Mouse (Mus musculus): ENCODE results near the gene Icam1. TPM values are rescaled to one million over a fixed set of nuclear protein-coding genes. Genes with fewer than 3 reads are reported as not detected.

Icam1 gene
- polyA plus RNA-seq (2015; fragmentation: Nextera tagmentation; extraction: Ambion mirVana) = 12.7 and 13.7 TPM in 2 replicates

DNA sequence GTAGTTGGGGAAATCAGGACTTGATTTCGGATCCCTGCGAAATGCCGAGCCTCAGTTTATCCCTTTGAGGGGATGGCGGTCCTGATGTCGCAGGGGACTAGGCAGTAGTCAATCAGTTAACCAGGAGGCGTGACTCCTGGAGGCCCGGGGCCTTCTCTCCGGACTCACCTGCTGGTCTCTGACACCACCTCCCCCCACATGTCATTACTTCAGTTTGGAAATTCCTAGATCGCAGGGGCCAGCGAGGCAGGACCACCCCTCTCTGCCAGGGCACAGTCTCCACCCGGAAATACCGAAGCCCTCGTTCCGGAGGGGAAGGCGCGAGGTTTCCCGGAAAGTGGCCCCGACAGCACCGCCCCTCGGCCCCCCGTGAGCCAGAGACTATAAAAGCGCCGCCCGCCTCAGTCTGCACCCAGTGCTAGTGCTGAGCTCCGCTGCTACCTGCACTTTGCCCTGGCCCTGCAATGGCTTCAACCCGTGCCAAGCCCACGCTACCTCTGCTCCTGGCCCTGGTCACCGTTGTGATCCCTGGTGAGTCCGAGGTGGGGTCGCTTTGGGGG lies at the start of gene Icam1:
Icam1 (plus strand) TSS at position 415 of the 560 bp plus-strand sequence.
- peak within 1 kb of the TSS; percentile 53 for H3K4me3 ChIP-seq (ENCODE audit: low read length)
- H3K27me3 ChIP-seq (replicated peaks; ENCODE audit: control insufficient read depth, insufficient read depth, low read length) = peaks cover 7% of the 10 kb centered on the region; the same call in 1 of the 2 replicates
- WGBS = 1% methylated on average over 29 of the region's 30 CpGs
- ATAC-seq = peak; percentile 86
- no peaks in the 10 kb centered on the region for H3K36me3 ChIP-seq (ENCODE audit: control insufficient read depth, insufficient read depth, low read length)
- H3K9me3 ChIP-seq (ENCODE audit: control insufficient read depth, low read length) = no peaks in the 10 kb centered on the region
- H3K4me1 ChIP-seq (ENCODE audit: control insufficient read depth, insufficient read depth, low read length) = peaks cover 24% of the 10 kb centered on the region
- peak within 1 kb of the TSS; percentile 65 for H3K9ac ChIP-seq (ENCODE audit: low read depth, low read length)
- H3K27ac ChIP-seq (ENCODE audit: low read length) = peak within 1 kb of the TSS; percentile 37; the same call in 1 of the 2 replicates
- H3K4me2 ChIP-seq (ENCODE audit: low read depth, low read length) = peak within 1 kb of the TSS; percentile 71

DNA sequence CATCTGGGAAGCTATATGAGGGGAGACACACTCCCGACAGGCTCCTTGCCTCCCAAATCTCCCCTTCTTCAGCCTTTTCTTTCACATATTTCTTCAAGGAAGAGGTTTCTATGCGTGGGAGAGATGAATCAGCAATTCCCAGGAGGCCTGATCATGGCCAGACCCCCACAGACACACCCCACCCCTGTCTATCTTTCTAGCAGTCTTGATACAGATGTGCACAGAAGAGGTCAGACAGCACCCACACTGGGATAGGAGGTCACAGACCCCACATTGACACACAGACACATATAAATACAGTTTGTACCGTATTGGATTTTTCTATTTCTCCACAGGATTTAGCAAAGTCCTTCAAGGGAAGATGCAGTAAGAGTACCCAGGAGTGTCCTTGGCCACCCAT lies 49.8 kb upstream of the Icam1 start:
- Histone ChIP-seq H3K4me2 (ENCODE audit: low read depth, low read length) (no peak overlapping the region), H3K27me3 (replicated peaks; ENCODE audit: control insufficient read depth, insufficient read depth, low read length) (no peaks in the 10 kb centered on the region), H3K9me3 (ENCODE audit: control insufficient read depth, low read length) (no peaks in the 10 kb centered on the region), H3K36me3 (ENCODE audit: control insufficient read depth, insufficient read depth, low read length) (peaks cover 11% of the 10 kb centered on the region; the same call in 1 of the 2 replicates), H3K4me1 (ENCODE audit: control insufficient read depth, insufficient read depth, low read length) (peaks cover 2% of the 10 kb centered on the region), H3K9ac (ENCODE audit: low read depth, low read length) (no peak overlapping the region), H3K4me3 (ENCODE audit: low read length) (no peak overlapping the region), H3K27ac (ENCODE audit: low read length) (no peak overlapping the region)
- WGBS = 75% methylated on average over 3 of the region's 3 CpGs
- ATAC-seq = no peak

DNA sequence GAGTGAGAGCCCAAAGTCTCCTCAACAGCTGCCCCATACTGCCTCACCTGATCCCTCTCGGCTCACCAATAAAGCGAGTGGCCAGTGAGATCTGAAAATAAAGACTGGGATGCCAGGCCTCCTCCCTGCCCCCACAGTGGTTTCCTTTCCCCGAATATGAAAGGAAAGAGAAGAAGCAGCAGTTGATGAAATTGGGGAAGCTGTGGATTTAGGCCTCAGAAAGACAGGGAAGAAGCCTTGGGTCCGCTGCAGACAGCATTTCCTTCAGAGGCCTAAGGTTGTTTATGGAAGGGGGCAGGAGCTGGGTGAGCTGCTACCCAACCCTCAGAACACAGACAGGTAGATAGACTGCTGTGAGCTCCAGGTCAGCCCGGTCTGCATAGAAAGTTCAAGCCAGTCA lies 49.0 kb upstream of the Icam1 start:
- Histone ChIP-seq H3K27ac (ENCODE audit: low read length) (no peak overlapping the region), H3K36me3 (ENCODE audit: control insufficient read depth, insufficient read depth, low read length) (peaks cover 11% of the 10 kb centered on the region; the same call in 1 of the 2 replicates), H3K9ac (ENCODE audit: low read depth, low read length) (no peak overlapping the region), H3K9me3 (ENCODE audit: control insufficient read depth, low read length) (no peaks in the 10 kb centered on the region), H3K4me3 (ENCODE audit: low read length) (no peak overlapping the region), H3K27me3 (replicated peaks; ENCODE audit: control insufficient read depth, insufficient read depth, low read length) (no peaks in the 10 kb centered on the region), H3K4me2 (ENCODE audit: low read depth, low read length) (no peak overlapping the region), H3K4me1 (ENCODE audit: control insufficient read depth, insufficient read depth, low read length) (peaks cover 8% of the 10 kb centered on the region)
- WGBS = 80% methylated on average over 5 of the region's 5 CpGs
- ATAC-seq = no peak

DNA sequence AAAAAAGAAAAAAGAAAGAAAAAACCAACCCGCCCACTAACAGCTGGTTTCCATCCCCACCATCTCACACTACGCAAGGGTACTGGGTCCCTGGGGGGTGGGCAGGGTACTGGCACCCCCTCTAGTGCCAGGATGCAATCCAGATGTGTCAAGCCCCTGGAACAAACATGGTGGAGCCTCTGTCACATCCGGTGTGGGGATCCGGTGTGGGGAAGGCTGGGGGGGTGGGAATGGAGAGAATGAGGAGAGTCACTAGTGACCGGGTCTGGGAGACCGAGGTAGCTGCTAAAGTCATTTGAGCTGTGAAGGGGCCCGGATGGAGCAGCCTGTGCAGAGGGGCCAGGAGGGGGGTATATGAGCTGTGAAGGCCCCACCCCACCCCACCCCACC lies 44.0 kb upstream of the Icam1 start:
- no peaks in the 10 kb centered on the region for H3K9me3 ChIP-seq (ENCODE audit: control insufficient read depth, low read length)
- ATAC-seq = peak; percentile 19; the same call in 1 of the 2 replicates
- no peak overlapping the region for H3K4me3 ChIP-seq (ENCODE audit: low read length)
- H3K9ac ChIP-seq (ENCODE audit: low read depth, low read length) = peak overlapping the region; percentile 63; the same call in 1 of the 2 replicates
- peak overlapping the region; percentile 50 for H3K4me2 ChIP-seq (ENCODE audit: low read depth, low read length)
- peak overlapping the region; percentile 70 for H3K27ac ChIP-seq (ENCODE audit: low read length)
- H3K36me3 ChIP-seq (ENCODE audit: control insufficient read depth, insufficient read depth, low read length) = peaks cover 9% of the 10 kb centered on the region; the same call in 1 of the 2 replicates
- 49% methylated on average over 7 of the region's 7 CpGs for WGBS
- H3K27me3 ChIP-seq (replicated peaks; ENCODE audit: control insufficient read depth, insufficient read depth, low read length) = no peaks in the 10 kb centered on the region
- peaks cover 37% of the 10 kb centered on the region for H3K4me1 ChIP-seq (ENCODE audit: control insufficient read depth, insufficient read depth, low read length)

DNA sequence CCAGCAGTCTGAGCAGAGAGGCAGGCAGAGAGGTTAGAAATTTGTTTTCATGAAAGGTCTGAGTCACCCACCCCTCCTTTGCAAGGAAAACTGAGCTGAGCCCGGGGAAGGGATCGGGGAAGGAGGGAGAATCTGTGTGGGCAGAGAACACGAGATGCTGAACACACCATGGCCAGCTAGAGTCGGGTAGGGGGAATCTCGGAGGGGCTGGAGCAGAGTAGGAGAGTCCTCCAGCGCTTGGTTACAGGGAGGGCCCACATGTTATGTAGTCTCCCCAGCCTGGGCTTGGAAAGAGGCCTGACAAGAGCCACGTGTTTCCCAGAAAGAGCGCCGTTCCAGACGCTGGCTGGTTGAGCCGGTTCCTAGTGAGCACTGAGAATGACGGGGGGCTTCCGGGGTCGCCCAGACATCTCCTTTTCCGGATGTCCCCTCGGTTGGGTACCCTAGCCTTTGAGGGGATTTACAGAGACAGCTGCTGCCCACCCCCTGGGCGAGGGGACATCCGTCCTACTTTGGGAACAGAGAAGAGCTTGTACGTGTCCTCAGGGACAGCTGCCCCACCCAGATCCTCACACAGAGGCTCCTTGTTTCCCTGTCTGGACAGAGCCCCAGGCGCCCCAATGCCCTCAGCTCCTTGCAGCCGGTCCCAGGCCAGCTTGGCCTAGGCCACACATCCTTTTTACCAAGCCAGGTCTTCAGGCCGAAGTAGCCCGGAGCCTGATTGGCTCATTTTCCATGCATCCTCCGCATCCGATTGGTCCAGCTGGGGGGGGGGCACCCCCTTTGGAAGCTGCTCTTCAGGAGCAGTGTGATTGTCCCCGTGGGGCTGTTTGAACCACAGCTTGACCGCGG lies 43.4 kb upstream of the Icam1 start:
- Histone ChIP-seq H3K4me3 (ENCODE audit: low read length) (peak overlapping the region; percentile 27), H3K4me1 (ENCODE audit: control insufficient read depth, insufficient read depth, low read length) (peaks cover 42% of the 10 kb centered on the region), H3K9ac (ENCODE audit: low read depth, low read length) (peak overlapping the region; percentile 63), H3K36me3 (ENCODE audit: control insufficient read depth, insufficient read depth, low read length) (peaks cover 8% of the 10 kb centered on the region; the same call in 1 of the 2 replicates), H3K9me3 (ENCODE audit: control insufficient read depth, low read length) (no peaks in the 10 kb centered on the region), H3K4me2 (ENCODE audit: low read depth, low read length) (peak overlapping the region; percentile 50), H3K27ac (ENCODE audit: low read length) (peak overlapping the region; percentile 70), H3K27me3 (replicated peaks; ENCODE audit: control insufficient read depth, insufficient read depth, low read length) (no peaks in the 10 kb centered on the region)
- peak; percentile 38 for ATAC-seq
- 35% methylated on average over 28 of the region's 28 CpGs for WGBS

DNA sequence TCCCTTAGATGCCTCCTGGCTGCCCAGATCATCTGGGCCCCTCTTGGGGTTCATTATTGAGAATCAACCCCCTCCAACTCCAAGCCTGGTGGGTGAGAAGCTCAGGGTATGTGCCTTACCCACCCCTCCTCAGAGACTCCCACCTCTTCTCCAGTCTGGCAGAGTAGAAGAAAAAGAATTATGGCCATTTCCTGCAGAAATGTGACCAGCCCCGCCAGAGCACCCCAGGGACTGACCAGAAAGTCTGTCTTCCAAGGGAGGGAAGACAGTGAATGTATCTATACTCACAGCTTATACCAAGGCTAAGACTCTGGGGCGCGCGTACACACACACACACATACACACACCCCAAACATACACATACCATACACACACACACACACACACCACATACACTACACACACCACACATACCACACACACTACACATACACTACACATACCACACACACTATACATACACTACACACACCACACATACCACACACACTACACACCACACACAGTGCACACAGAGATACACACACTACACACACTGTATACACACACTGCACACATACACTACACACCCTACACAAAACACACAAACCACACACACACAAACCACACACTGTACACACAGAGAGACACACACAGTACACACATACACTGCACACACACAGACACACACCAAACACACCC lies 42.6 kb upstream of the Icam1 start:
- Histone ChIP-seq H3K9ac (ENCODE audit: low read depth, low read length) (peak overlapping the region; percentile 63; the same call in 1 of the 2 replicates), H3K27me3 (replicated peaks; ENCODE audit: control insufficient read depth, insufficient read depth, low read length) (no peaks in the 10 kb centered on the region), H3K36me3 (ENCODE audit: control insufficient read depth, insufficient read depth, low read length) (0 out of 2 replicates have a peak, but pooled peaks cover under 1% of the 10 kb centered on the region), H3K4me1 (ENCODE audit: control insufficient read depth, insufficient read depth, low read length) (peaks cover 43% of the 10 kb centered on the region), H3K9me3 (ENCODE audit: control insufficient read depth, low read length) (no peaks in the 10 kb centered on the region), H3K27ac (ENCODE audit: low read length) (peak overlapping the region; percentile 70), H3K4me3 (ENCODE audit: low read length) (no peak overlapping the region), H3K4me2 (ENCODE audit: low read depth, low read length) (peak overlapping the region; percentile 50)
- no peak for ATAC-seq
- WGBS = 73% methylated on average over 4 of the region's 4 CpGs

DNA sequence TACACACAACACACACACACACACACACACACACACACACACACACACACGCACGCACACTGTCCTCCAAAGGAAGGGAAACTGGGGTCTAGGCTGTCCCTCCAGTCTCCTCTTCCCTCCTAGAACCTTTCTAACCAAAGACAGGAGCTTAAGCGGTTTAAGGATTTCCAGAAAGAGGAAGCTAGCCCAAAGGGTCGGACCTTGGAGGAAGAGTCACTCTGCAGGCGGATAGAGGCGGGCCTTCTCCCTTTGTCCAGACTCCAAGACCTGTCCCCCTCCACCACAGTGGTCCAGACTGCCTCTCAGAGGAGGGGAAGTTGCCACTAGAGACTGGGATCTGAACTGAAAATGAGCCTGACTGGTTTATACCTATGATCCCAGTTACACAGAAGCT lies 42.1 kb upstream of the Icam1 start:
- H3K4me3 ChIP-seq (ENCODE audit: low read length) = peak overlapping the region; percentile 80
- ATAC-seq = no peak
- H3K4me2 ChIP-seq (ENCODE audit: low read depth, low read length) = peak overlapping the region; percentile 50
- 52% methylated on average over 6 of the region's 6 CpGs for WGBS
- H3K9me3 ChIP-seq (ENCODE audit: control insufficient read depth, low read length) = no peaks in the 10 kb centered on the region
- H3K27me3 ChIP-seq (replicated peaks; ENCODE audit: control insufficient read depth, insufficient read depth, low read length) = no peaks in the 10 kb centered on the region
- H3K4me1 ChIP-seq (ENCODE audit: control insufficient read depth, insufficient read depth, low read length) = peaks cover 48% of the 10 kb centered on the region
- peak overlapping the region; percentile 57 for H3K27ac ChIP-seq (ENCODE audit: low read length)
- peak overlapping the region; percentile 25 for H3K9ac ChIP-seq (ENCODE audit: low read depth, low read length)
- no peaks in the 10 kb centered on the region for H3K36me3 ChIP-seq (ENCODE audit: control insufficient read depth, insufficient read depth, low read length)

DNA sequence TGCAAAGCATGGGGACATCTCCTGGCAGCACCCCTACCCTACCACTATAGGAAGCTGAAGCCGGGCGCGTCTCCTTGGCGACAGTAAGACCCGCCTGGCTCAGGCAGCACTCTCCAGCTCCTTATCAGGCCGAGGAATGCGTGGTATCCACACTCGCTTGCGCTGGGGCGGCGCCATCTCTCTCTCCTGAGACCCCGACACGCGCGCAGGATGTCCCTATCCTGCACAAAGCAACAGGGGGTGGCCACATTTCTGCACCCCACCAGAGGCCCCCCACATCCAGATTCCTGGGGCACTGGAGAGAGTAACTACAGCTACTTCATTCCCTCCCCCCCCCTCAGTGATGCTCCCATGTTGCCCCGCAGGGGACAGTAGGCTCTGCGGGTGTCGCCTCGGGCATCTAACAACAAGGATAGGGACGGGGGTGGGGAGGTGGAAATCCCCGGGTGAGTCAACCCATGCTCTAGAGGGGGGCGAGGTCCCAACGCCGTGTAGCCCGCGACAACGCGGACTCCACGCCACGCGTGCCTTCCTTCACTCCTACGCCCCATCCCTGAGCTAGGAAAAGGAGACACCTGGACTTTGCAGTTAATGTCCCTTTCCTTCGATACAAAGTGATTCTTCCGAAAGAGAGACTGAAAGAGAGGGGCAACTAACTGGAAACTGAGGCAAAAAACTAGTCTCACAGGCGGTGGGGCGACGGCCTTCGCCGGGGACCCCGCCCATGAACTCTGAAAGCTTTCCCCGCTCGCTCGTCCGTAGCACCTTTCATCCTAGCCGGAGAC lies 40.2 kb upstream of the Icam1 start:
- peak; percentile 32 for ATAC-seq
- Histone ChIP-seq H3K36me3 (ENCODE audit: control insufficient read depth, insufficient read depth, low read length) (no peaks in the 10 kb centered on the region), H3K4me2 (ENCODE audit: low read depth, low read length) (peak overlapping the region; percentile 87), H3K9ac (ENCODE audit: low read depth, low read length) (peak overlapping the region; percentile 87), H3K4me3 (ENCODE audit: low read length) (peak overlapping the region; percentile 80), H3K27ac (ENCODE audit: low read length) (peak overlapping the region; percentile 90), H3K27me3 (replicated peaks; ENCODE audit: control insufficient read depth, insufficient read depth, low read length) (no peaks in the 10 kb centered on the region), H3K9me3 (ENCODE audit: control insufficient read depth, low read length) (no peaks in the 10 kb centered on the region), H3K4me1 (ENCODE audit: control insufficient read depth, insufficient read depth, low read length) (peaks cover 49% of the 10 kb centered on the region)
- WGBS = 1% methylated on average over 45 of the region's 45 CpGs

Measured in intestine, embryonic 16.5 days (tissue).